Mouse (Mus musculus): ENCODE results near the gene Stk36. TPM values are rescaled to one million over a fixed set of nuclear protein-coding genes. Genes with fewer than 3 reads are reported as not detected.

The Stk36 gene
- total RNA-seq, 1 experiment = 1.7 TPM

- H3K36me3 ChIP-seq (ENCODE audit: control insufficient read depth, insufficient read depth, low read length, poor library complexity, severe bottlenecking) = peaks cover 24% of the 10 kb centered on the region
- no peak overlapping the region; the same call in 1 of the 2 replicates for H3K27ac ChIP-seq (ENCODE audit: insufficient read depth, low read depth, low read length, poor library complexity, severe bottlenecking)
- TF ChIP-seq MAFK (IDR thresholded peaks at IDR 0.05; ENCODE audit: insufficient read depth, low read depth, low read length) (no peak), ZC3H11A (IDR thresholded peaks at IDR 0.05; ENCODE audit: borderline replicate concordance, low read depth, low read length) (no peak), CHD2 (IDR thresholded peaks at IDR 0.05; ENCODE audit: low read depth, low read length) (no peak), ZNF384 (IDR thresholded peaks at IDR 0.05; ENCODE audit: low read depth, low read length) (no peak)
- no peak for DNase-seq (ENCODE audit: low read depth, low spot score)
- in situ Hi-C loops (cut with MboI; ENCODE audit: low sequenced_read_pairs in 2 of 2, unreplicated experiment in 2 of 2) = no loop called here
- peaks cover 0 to 4% of the 10 kb centered on the region in 2 experiments; a peak in 1 of 4 replicates for H3K4me1 ChIP-seq (ENCODE audit: control insufficient read depth in 2 of 2, insufficient read depth in 2 of 2, low read length in 2 of 2, poor library complexity in 1 of 2)
- H3K9me3 ChIP-seq (ENCODE audit: control insufficient read depth, insufficient read depth, low read depth, low read length) = no peaks in the 10 kb centered on the region
- 0 out of 4 replicates have a peak overlapping the region, but pooled peaks of 1 of the 2 experiments have one; percentile 10 for H3K4me3 ChIP-seq (ENCODE audit: insufficient read depth in 1 of 2, low read depth in 1 of 2, low read length in 2 of 2, poor library complexity in 1 of 2, severe bottlenecking in 1 of 2)
- no peak overlapping the region for H3K9ac ChIP-seq (ENCODE audit: insufficient read depth, low read depth, low read length, poor library complexity, severe bottlenecking)
Measured at GRCm38 (mm10) chr1:74582621-74583020, 18.6 kb upstream of the Stk36 start.

- Histone ChIP-seq H3K4me3 (ENCODE audit: insufficient read depth in 1 of 2, low read depth in 1 of 2, low read length in 2 of 2, poor library complexity in 1 of 2, severe bottlenecking in 1 of 2) (no peak overlapping the region), H3K27ac (ENCODE audit: insufficient read depth, low read depth, low read length, poor library complexity, severe bottlenecking) (no peak overlapping the region), H3K9me3 (ENCODE audit: control insufficient read depth, insufficient read depth, low read depth, low read length) (no peaks in the 10 kb centered on the region), H3K36me3 (ENCODE audit: control insufficient read depth, insufficient read depth, low read length, poor library complexity, severe bottlenecking) (peaks cover 12% of the 10 kb centered on the region), H3K4me1 (ENCODE audit: control insufficient read depth in 2 of 2, insufficient read depth in 2 of 2, low read length in 2 of 2, poor library complexity in 1 of 2) (peaks cover 0 to 4% of the 10 kb centered on the region in 2 experiments; a peak in 1 of 4 replicates), H3K9ac (ENCODE audit: insufficient read depth, low read depth, low read length, poor library complexity, severe bottlenecking) (no peak overlapping the region)
- in situ Hi-C loops (cut with MboI; ENCODE audit: low sequenced_read_pairs in 2 of 2, unreplicated experiment in 2 of 2) = no loop called here
- TF ChIP-seq ZNF384 (IDR thresholded peaks at IDR 0.05; ENCODE audit: low read depth, low read length) (no peak), HCFC1 (IDR thresholded peaks at IDR 0.05; ENCODE audit: borderline replicate concordance, insufficient read depth, low read length) (no peak), CHD2 (IDR thresholded peaks at IDR 0.05; ENCODE audit: low read depth, low read length) (no peak), ZC3H11A (IDR thresholded peaks at IDR 0.05; ENCODE audit: borderline replicate concordance, low read depth, low read length) (no peak), MAFK (IDR thresholded peaks at IDR 0.05; ENCODE audit: insufficient read depth, low read depth, low read length) (no peak)
- DNase-seq (ENCODE audit: low read depth, low spot score) = no peak
Measured at GRCm38 (mm10) chr1:74584616-74585398, 16.4 kb upstream of the Stk36 start.

DNA sequence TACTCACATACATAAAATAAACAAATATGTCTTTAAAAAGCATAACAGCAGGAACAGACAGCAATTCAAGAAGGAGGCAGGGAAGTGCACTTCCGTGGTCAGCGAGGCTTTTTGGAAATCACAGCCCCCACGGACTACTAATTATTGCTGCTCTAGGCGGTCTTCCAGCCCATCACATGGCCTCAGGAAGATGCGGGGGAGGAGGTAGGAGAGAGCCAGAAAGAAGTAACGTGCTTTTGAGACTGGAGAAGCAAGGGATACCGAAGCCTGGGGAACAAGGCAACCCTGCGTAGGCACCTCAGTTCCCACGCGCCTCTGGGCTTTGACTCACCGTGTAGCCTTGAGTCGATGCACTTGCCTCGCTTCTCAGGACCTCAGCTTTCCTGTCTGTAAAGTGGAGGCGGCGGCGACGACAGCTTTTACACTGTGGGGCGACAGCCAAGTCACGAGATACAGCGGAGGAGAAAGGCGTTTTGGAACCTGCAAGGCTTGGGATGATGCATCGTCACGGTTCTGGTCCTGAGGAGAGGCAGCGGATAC lies 13.9 kb upstream of the Stk36 start:
- in situ Hi-C loops (cut with MboI; ENCODE audit: low sequenced_read_pairs in 2 of 2, unreplicated experiment in 2 of 2) = no loop called here
- no peak for DNase-seq (ENCODE audit: low read depth, low spot score)
- peaks cover 0 to 4% of the 10 kb centered on the region in 2 experiments; a peak in 1 of 4 replicates for H3K4me1 ChIP-seq (ENCODE audit: control insufficient read depth in 2 of 2, insufficient read depth in 2 of 2, low read length in 2 of 2, poor library complexity in 1 of 2)
- no peaks in the 10 kb centered on the region for H3K9me3 ChIP-seq (ENCODE audit: control insufficient read depth, insufficient read depth, low read depth, low read length)
- no peak for TF ChIP-seq ZC3H11A (IDR thresholded peaks at IDR 0.05; ENCODE audit: borderline replicate concordance, low read depth, low read length)
- no peak for TF ChIP-seq MAFK (IDR thresholded peaks at IDR 0.05; ENCODE audit: insufficient read depth, low read depth, low read length)
- no peak for TF ChIP-seq HCFC1 (IDR thresholded peaks at IDR 0.05; ENCODE audit: borderline replicate concordance, insufficient read depth, low read length)
- no peak for TF ChIP-seq ZNF384 (IDR thresholded peaks at IDR 0.05; ENCODE audit: low read depth, low read length)
- no peak for TF ChIP-seq CHD2 (IDR thresholded peaks at IDR 0.05; ENCODE audit: low read depth, low read length)
- peak overlapping the region; percentile 74 for H3K9ac ChIP-seq (ENCODE audit: insufficient read depth, low read depth, low read length, poor library complexity, severe bottlenecking)
- H3K27ac ChIP-seq (ENCODE audit: insufficient read depth, low read depth, low read length, poor library complexity, severe bottlenecking) = no peak overlapping the region
- H3K36me3 ChIP-seq (ENCODE audit: control insufficient read depth, insufficient read depth, low read length, poor library complexity, severe bottlenecking) = peaks cover 20% of the 10 kb centered on the region
- H3K4me3 ChIP-seq (ENCODE audit: insufficient read depth in 1 of 2, low read depth in 1 of 2, low read length in 2 of 2, poor library complexity in 1 of 2, severe bottlenecking in 1 of 2) = peak overlapping the region; percentile 78 to 84

DNA sequence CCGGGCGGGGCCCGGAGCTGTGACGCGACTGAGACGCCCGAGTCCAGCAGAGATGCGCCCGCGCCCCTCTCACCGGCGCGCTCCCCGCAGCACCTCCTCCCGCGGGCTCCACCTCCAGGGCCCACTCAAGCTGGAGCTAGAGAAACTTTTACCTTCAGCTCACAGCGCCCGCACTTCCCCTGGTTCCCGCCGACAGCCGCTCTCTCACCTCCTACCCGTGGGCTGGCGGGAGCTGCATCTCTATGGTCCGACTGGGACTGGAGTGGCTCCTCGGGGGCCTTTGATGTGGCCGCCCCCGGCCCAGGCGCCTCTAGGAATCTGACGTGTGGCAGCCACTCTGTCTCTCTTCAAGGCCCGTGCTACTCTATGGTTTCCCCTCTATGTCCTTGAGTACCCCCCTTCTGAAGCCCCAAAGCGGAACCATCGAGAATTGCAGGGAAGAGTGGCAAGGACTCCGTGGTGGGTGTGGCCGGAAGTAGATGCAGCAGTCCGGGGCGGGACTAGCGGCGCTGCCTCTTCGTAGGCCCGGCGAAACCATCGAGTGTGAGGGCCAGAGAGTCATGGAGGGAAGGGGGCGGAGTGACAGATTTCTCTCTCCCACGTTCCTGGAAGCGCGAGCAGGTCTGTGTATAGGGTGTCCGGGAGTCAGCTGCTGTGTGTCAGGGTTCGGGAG lies 13.3 kb upstream of the Stk36 start, which contains the start of the genes Zfp142 and Bcs1l:
Gene Zfp142, minus strand, starts transcription at position 474 of the 673 bp plus-strand sequence.
Gene Bcs1l, plus strand, starts transcription at position 517 of the 673 bp plus-strand sequence.
- Histone ChIP-seq H3K36me3 (ENCODE audit: control insufficient read depth, insufficient read depth, low read length, poor library complexity, severe bottlenecking) (peaks cover 20% of the 10 kb centered on the region), H3K9me3 (ENCODE audit: control insufficient read depth, insufficient read depth, low read depth, low read length) (no peaks in the 10 kb centered on the region), H3K27ac (ENCODE audit: insufficient read depth, low read depth, low read length, poor library complexity, severe bottlenecking) (no peak within 1 kb of the TSS), H3K4me3 (ENCODE audit: insufficient read depth in 1 of 2, low read depth in 1 of 2, low read length in 2 of 2, poor library complexity in 1 of 2, severe bottlenecking in 1 of 2) (peak within 1 kb of the TSS; percentile 84 to 86), H3K9ac (ENCODE audit: insufficient read depth, low read depth, low read length, poor library complexity, severe bottlenecking) (peak within 1 kb of the TSS; percentile 80), H3K4me1 (ENCODE audit: control insufficient read depth in 2 of 2, insufficient read depth in 2 of 2, low read length in 2 of 2, poor library complexity in 1 of 2) (peaks cover 0 to 1% of the 10 kb centered on the region in 2 experiments; a peak in 1 of 4 replicates)
- DNase-seq (ENCODE audit: low read depth, low spot score) = peak; percentile 99
- peak; percentile 76; the same call in 1 of the 2 replicates for TF ChIP-seq HCFC1 (IDR thresholded peaks at IDR 0.05; ENCODE audit: borderline replicate concordance, insufficient read depth, low read length)
- peak; percentile 60; the same call in 1 of the 2 replicates for TF ChIP-seq CHD2 (IDR thresholded peaks at IDR 0.05; ENCODE audit: low read depth, low read length)
- no peak for TF ChIP-seq MAFK (IDR thresholded peaks at IDR 0.05; ENCODE audit: insufficient read depth, low read depth, low read length)
- no peak for TF ChIP-seq ZC3H11A (IDR thresholded peaks at IDR 0.05; ENCODE audit: borderline replicate concordance, low read depth, low read length)
- 0 out of 2 replicates have a peak, but pooled peaks have one; percentile 28 for TF ChIP-seq ZNF384 (IDR thresholded peaks at IDR 0.05; ENCODE audit: low read depth, low read length)
- in situ Hi-C loops (cut with MboI; ENCODE audit: low sequenced_read_pairs in 2 of 2, unreplicated experiment in 2 of 2) = no loop called here

Measured in ES-E14 (cell line).